Mouse (Mus musculus) hematopoietic stem cell, adult 5-6 weeks (primary cell): ENCODE data around the gene Psma6. TPM values are rescaled to one million over a fixed set of nuclear protein-coding genes. Genes with fewer than 3 reads are reported as not detected.
"Not testable (repeated sequence)": the region's sequence is repeated elsewhere in the genome, so short reads cannot be mapped to it uniquely, and the experiment has no call there.

Experiments
- ATAC-seq, 2 experiments: fragments of 125-278 bp in 1 of 2; replicated peaks in 1 of 2; 2 replicates each; pipeline ENCODE4 v1.8.0; 2016 to 2017; ENCODE audit warnings: inconsistent platforms in 2 of 2, mild to moderate bottlenecking in 2 of 2, moderate number of reproducible peaks in 2 of 2, low read depth in 1 of 2, moderate TSS enrichment in 1 of 2; ENCODE audit not compliant: low FRiP score in 2 of 2, poor library complexity in 2 of 2, severe bottlenecking in 2 of 2, insufficient read depth in 1 of 2, low TSS enrichment in 1 of 2
- total RNA-seq: library from RNA; stranded (forward); fragments of 172-1452, 232-1000 nt; gene quantifications from 2 replicates; pipeline ENCODE4 v1.2.3, GENCODE M21; 2017

The Psma6 gene
- 263 and 280 TPM in 2 replicates for total RNA-seq

- ATAC-seq: no peak
Measured at GRCm38 (mm10) chr12:55384023-55384749, at the start of gene Psma6. TSS of gene Psma6 (plus strand) at chr12:55384222.

- ATAC-seq: not testable (repeated sequence)
Measured at GRCm38 (mm10) chr12:55338490-55338889, 45.5 kb upstream of the Psma6 start.

- not testable (repeated sequence) for ATAC-seq
Measured at GRCm38 (mm10) chr12:55343045-55343444, 41.0 kb upstream of the Psma6 start.

GRCm38 (mm10) chr12:55343998-55344397 is 40.0 kb upstream of the Psma6 start:
- ATAC-seq: no peak

- peak; percentile 68 to 76 for ATAC-seq
Measured at GRCm38 (mm10) chr12:55344583-55344982, 39.4 kb upstream of the Psma6 start.

GRCm38 (mm10) chr12:55353423-55353822 is 30.6 kb upstream of the Psma6 start:
- no peak for ATAC-seq

GRCm38 (mm10) chr12:55354904-55355303 is 29.1 kb upstream of the Psma6 start:
- peak; percentile 49 to 77; a peak in 3 of 4 replicates for ATAC-seq

- ATAC-seq: no peak
Measured at GRCm38 (mm10) chr12:55357303-55357702, 26.7 kb upstream of the Psma6 start.

- ATAC-seq: peak; percentile 66 to 73; a peak in 2 of 4 replicates
Measured at GRCm38 (mm10) chr12:55360929-55361328, 23.1 kb upstream of the Psma6 start.

- ATAC-seq: no peak
Measured at GRCm38 (mm10) chr12:55365083-55365482, 18.9 kb upstream of the Psma6 start.

GRCm38 (mm10) chr12:55372424-55373055 is 11.5 kb upstream of the Psma6 start:
- no peak; a peak in 1 of 4 replicates for ATAC-seq

GRCm38 (mm10) chr12:55376956-55377609 is 6.9 kb upstream of the Psma6 start:
- no peak for ATAC-seq

- no peak for ATAC-seq
Measured at GRCm38 (mm10) chr12:55377610-55377980, 6.4 kb upstream of the Psma6 start.

GRCm38 (mm10) chr12:55384826-55385225 is 804 bp downstream of the Psma6 start:
- no peak for ATAC-seq

- ATAC-seq: no peak
Measured at GRCm38 (mm10) chr12:55385931-55386330, 1.9 kb downstream of the Psma6 start.

- ATAC-seq: no peak
Measured at GRCm38 (mm10) chr12:55386456-55386855, 2.4 kb downstream of the Psma6 start.

GRCm38 (mm10) chr12:55387083-55387787 is 3.2 kb downstream of the Psma6 start:
- no peak for ATAC-seq
